Mouse (Mus musculus): ENCODE data around the gene Bbip1. TPM values are rescaled to one million over a fixed set of nuclear protein-coding genes. Genes with fewer than 3 reads are reported as not detected.
"Not testable (repeated sequence)": the region's sequence is repeated elsewhere in the genome, so short reads cannot be mapped to it uniquely, and the experiment has no call there.

Bbip1 gene
- polyA plus RNA-seq, 1 experiment from 2014 or later, result 75.7 TPM

- WGBS, result 81% methylated on average over 4 of the region's 4 CpGs
- Histone ChIP-seq H3K27me3 (replicated peaks; ENCODE audit: control insufficient read depth, insufficient read depth, low read length) (no peaks in the 10 kb centered on the region), H3K9ac (ENCODE audit: low read depth, low read length) (no peak overlapping the region), H3K4me3 (ENCODE audit: low read depth, low read length) (no peak overlapping the region), H3K4me2 (replicated peaks; ENCODE audit: low read depth) (no peak overlapping the region), H3K4me1 (replicated peaks; ENCODE audit: control insufficient read depth, insufficient read depth, low read length) (no peaks in the 10 kb centered on the region), H3K36me3 (ENCODE audit: control insufficient read depth, insufficient read depth) (peaks cover 66% of the 10 kb centered on the region), H3K9me3 (ENCODE audit: control insufficient read depth) (no peaks in the 10 kb centered on the region), H3K27ac (ENCODE audit: low read depth, low read length) (no peak overlapping the region)
- ATAC-seq, result no peak
- TF ChIP-seq CTCF (IDR thresholded peaks at IDR 0.05; ENCODE audit: low read depth), result no peak
These were observed 29.5 kb downstream of the Bbip1 start for GRCm38 (mm10) chr19:53914950-53915349.

DNA sequence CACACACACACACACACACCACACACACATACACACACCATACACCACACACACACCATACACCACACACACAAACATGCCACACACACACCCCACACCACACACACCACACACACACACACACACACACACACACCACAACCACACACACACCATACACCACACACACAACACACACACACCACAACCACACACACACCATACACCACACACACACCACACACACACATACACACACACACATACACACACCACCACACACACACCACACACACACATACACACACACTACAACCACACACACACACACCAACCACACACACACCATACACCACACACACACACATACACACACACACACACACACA lies 37.7 kb downstream of the Bbip1 start:
- H3K9me3 ChIP-seq (ENCODE audit: control insufficient read depth); H3K27me3 ChIP-seq (replicated peaks; ENCODE audit: control insufficient read depth, insufficient read depth, low read length); H3K27ac ChIP-seq (ENCODE audit: low read depth, low read length); ATAC-seq; H3K4me1 ChIP-seq (replicated peaks; ENCODE audit: control insufficient read depth, insufficient read depth, low read length); H3K4me2 ChIP-seq (replicated peaks; ENCODE audit: low read depth); H3K4me3 ChIP-seq (ENCODE audit: low read depth, low read length); H3K9ac ChIP-seq (ENCODE audit: low read depth, low read length): not testable (repeated sequence)
- H3K36me3 ChIP-seq (ENCODE audit: control insufficient read depth, insufficient read depth), result peaks cover 13% of the 10 kb centered on the region; the same call in 1 of the 2 replicates

DNA sequence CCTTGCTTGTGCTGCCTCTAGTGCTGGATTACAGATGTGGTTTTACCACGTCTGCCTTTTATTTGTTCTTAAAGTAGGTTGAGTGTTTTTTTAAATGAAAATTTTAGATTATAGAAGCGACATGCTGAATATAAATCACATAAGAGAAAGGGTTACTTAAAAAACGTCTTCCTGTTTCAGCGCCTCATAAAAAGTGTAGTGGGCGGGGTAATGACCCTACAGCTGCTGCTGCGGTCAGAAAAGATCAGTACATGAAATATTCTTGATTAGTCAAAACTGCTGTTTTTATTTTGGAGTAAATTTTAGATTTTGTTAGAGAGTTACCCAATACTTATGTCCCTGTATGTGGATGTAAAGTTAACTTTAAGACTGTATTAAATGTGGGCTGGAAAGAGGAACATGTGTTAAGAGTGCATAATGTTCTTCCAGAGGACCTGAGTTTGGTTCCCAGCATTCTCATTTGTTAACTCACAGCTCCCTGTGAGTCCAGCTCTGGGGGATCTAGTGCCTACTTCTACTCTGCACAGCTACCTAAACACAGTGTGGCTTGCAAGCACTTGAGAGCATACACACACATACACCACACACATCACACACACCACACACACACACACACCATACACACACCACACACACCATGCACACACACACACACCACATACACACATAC lies 38.3 kb downstream of the Bbip1 start:
- ATAC-seq, result no peak
- no peak overlapping the region for H3K27ac ChIP-seq (ENCODE audit: low read depth, low read length)

GRCm38 (mm10) chr19:53904833-53905480 lies 39.5 kb downstream of the Bbip1 start:
- ATAC-seq, result no peak
- Histone ChIP-seq H3K27ac (ENCODE audit: low read depth, low read length) (no peak overlapping the region), H3K4me2 (replicated peaks; ENCODE audit: low read depth) (peak overlapping the region; percentile 82), H3K36me3 (ENCODE audit: control insufficient read depth, insufficient read depth) (peaks cover 7% of the 10 kb centered on the region; the same call in 1 of the 2 replicates), H3K9me3 (ENCODE audit: control insufficient read depth) (no peaks in the 10 kb centered on the region), H3K9ac (ENCODE audit: low read depth, low read length) (peak overlapping the region; percentile 95), H3K4me1 (replicated peaks; ENCODE audit: control insufficient read depth, insufficient read depth, low read length) (0 out of 2 replicates have a peak, but pooled peaks cover 7% of the 10 kb centered on the region), H3K27me3 (replicated peaks; ENCODE audit: control insufficient read depth, insufficient read depth, low read length) (no peaks in the 10 kb centered on the region), H3K4me3 (ENCODE audit: low read depth, low read length) (peak overlapping the region; percentile 82)
- WGBS, result 22% methylated on average over 7 of the region's 7 CpGs
- no peak for TF ChIP-seq CTCF (IDR thresholded peaks at IDR 0.05; ENCODE audit: low read depth)

More for the DNA sequence above, 38.3 kb downstream of the Bbip1 start:
- Histone ChIP-seq H3K27me3 (replicated peaks; ENCODE audit: control insufficient read depth, insufficient read depth, low read length) (no peaks in the 10 kb centered on the region), H3K4me3 (ENCODE audit: low read depth, low read length) (peak overlapping the region; percentile 82), H3K36me3 (ENCODE audit: control insufficient read depth, insufficient read depth) (peaks cover 9% of the 10 kb centered on the region; the same call in 1 of the 2 replicates), H3K9ac (ENCODE audit: low read depth, low read length) (no peak overlapping the region), H3K4me2 (replicated peaks; ENCODE audit: low read depth) (peak overlapping the region; percentile 82), H3K9me3 (ENCODE audit: control insufficient read depth) (no peaks in the 10 kb centered on the region), H3K4me1 (replicated peaks; ENCODE audit: control insufficient read depth, insufficient read depth, low read length) (0 out of 2 replicates have a peak, but pooled peaks cover 7% of the 10 kb centered on the region)
- WGBS, result 17% methylated on average over 6 of the region's 6 CpGs
- peak; percentile 33 for TF ChIP-seq CTCF (IDR thresholded peaks at IDR 0.05; ENCODE audit: low read depth)

DNA sequence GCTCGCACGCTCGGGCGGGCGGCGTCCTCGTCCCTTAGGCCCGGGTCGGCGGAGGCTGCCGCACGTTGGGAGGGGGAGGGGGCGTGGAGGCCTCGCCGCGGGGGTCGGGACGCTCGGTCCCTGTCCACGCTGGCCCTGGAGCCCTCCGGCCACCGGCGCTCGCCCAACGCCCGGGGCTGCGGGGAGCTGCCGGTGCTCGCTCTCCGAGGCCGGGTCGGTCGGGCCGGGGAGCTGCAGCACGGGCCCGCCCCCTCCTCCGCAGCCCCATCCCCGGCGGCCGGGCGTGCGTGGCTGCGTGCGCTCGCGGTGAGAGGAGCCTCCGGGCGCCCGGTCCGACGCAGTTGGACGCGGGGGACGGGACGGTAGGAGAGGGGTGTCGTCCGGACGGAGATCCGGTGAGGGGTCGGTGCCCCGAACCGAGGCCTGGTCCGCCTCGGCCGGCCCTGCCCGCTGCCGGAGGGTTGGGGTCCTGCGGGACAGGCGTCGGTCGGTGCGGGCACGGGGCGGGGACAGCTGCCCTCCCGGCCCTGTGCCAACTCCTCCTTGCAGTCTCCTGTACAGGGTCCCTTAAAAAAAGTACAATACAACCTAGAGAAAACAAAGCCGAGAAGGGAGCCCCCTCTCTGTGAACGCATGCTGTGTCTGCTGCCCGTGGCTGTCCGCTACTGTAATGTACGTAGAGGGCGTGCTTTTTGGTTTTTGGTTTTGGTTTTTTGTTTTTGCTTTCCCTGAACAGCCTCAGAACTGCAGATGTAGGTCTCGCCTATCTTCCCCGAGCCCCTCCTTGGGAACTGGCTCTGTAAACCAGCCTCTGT lies 40.7 kb downstream of the Bbip1 start:
- peak overlapping the region; percentile 93 for H3K27ac ChIP-seq (ENCODE audit: low read depth, low read length)
- no peaks in the 10 kb centered on the region for H3K36me3 ChIP-seq (ENCODE audit: control insufficient read depth, insufficient read depth)
- no peaks in the 10 kb centered on the region for H3K9me3 ChIP-seq (ENCODE audit: control insufficient read depth)
- 0 out of 2 replicates have a peak, but pooled peaks cover 7% of the 10 kb centered on the region for H3K4me1 ChIP-seq (replicated peaks; ENCODE audit: control insufficient read depth, insufficient read depth, low read length)
- peak overlapping the region; percentile 95 for H3K9ac ChIP-seq (ENCODE audit: low read depth, low read length)
- no peaks in the 10 kb centered on the region for H3K27me3 ChIP-seq (replicated peaks; ENCODE audit: control insufficient read depth, insufficient read depth, low read length)
- H3K4me3 ChIP-seq (ENCODE audit: low read depth, low read length), result peak overlapping the region; percentile 82
- peak overlapping the region; percentile 82 for H3K4me2 ChIP-seq (replicated peaks; ENCODE audit: low read depth)
- peak; percentile 62 for ATAC-seq
- under 1% methylated on average over 83 of the region's 83 CpGs for WGBS
- TF ChIP-seq CTCF (IDR thresholded peaks at IDR 0.05; ENCODE audit: low read depth), result peak; percentile 65

Data from intestine, postnatal 0 days (tissue).